In genomic region chr2:152007783-152008182, GRCm38 (mm10) we compare ENCODE assay signal across 8 mouse cellular contexts. TPM values are rescaled to one million over a fixed set of nuclear protein-coding genes. Genes with fewer than 3 reads are reported as not detected.
DNase-seq lines count a peak whose midpoint lies in the region; ATAC-seq and TF ChIP-seq lines count a peak whose summit lies in the region.

No protein-coding gene starts in this region.

- H3K4me3 ChIP-seq in heart, adult 2 months, result no peak overlapping the region
- no peak overlapping the region for H3K4me3 ChIP-seq in midbrain, postnatal 0 days (ENCODE audit: low read depth, low read length)
- no peak overlapping the region for H3K4me3 ChIP-seq in midbrain, embryonic 10.5 days
- no peak overlapping the region for H3K4me3 ChIP-seq in hindbrain, embryonic 10.5 days

- H3K9me3 ChIP-seq in midbrain, postnatal 0 days (ENCODE audit: low read length), result no peaks in the 10 kb centered on the region
- no peaks in the 10 kb centered on the region for H3K9me3 ChIP-seq in midbrain, embryonic 10.5 days (replicated peaks)
- no peaks in the 10 kb centered on the region for H3K9me3 ChIP-seq in hindbrain, embryonic 10.5 days

- H3K27ac ChIP-seq in heart, adult 2 months, result no peak overlapping the region
- H3K27ac ChIP-seq in midbrain, postnatal 0 days (ENCODE audit: low read depth, low read length), result no peak overlapping the region
- H3K27ac ChIP-seq in midbrain, embryonic 10.5 days (replicated peaks), result no peak overlapping the region
- no peak overlapping the region for H3K27ac ChIP-seq in hindbrain, embryonic 10.5 days

- no peak overlapping the region for H3K4me2 ChIP-seq in midbrain, postnatal 0 days (ENCODE audit: low read depth, low read length, poor library complexity, severe bottlenecking)

- TF ChIP-seq POLR2A in heart, adult 2 months (IDR thresholded peaks at IDR 0.05; ENCODE audit: insufficient read depth, low read depth, low read length), result no peak

- H3K27me3 ChIP-seq in heart, adult 2 months (ENCODE audit: control insufficient read depth, insufficient read depth, low read length), result no peaks in the 10 kb centered on the region
- H3K27me3 ChIP-seq in midbrain, postnatal 0 days (ENCODE audit: insufficient read depth, low read length), result no peaks in the 10 kb centered on the region
- no peaks in the 10 kb centered on the region for H3K27me3 ChIP-seq in midbrain, embryonic 10.5 days (ENCODE audit: low read depth, poor library complexity, severe bottlenecking)
- 0 out of 2 replicates have a peak, but pooled peaks cover under 1% of the 10 kb centered on the region for H3K27me3 ChIP-seq in hindbrain, embryonic 10.5 days (ENCODE audit: insufficient read depth, poor library complexity, severe bottlenecking)

- no peak overlapping the region for H3K9ac ChIP-seq in heart, adult 2 months (ENCODE audit: low read depth, low read length)
- no peak overlapping the region for H3K9ac ChIP-seq in midbrain, postnatal 0 days (replicated peaks; ENCODE audit: low read length, poor library complexity, severe bottlenecking)

- intact Hi-C loops in heart, adult 2 months (cut with DNase I), result no loop called here

- H3K4me1 ChIP-seq in heart, adult 2 months (ENCODE audit: control insufficient read depth, insufficient read depth, low read length), result peaks cover 5% of the 10 kb centered on the region
- peaks cover 8% of the 10 kb centered on the region; the same call in 1 of the 2 replicates for H3K4me1 ChIP-seq in midbrain, postnatal 0 days (ENCODE audit: insufficient read depth, low read length)
- peaks cover 5% of the 10 kb centered on the region; the same call in 1 of the 2 replicates for H3K4me1 ChIP-seq in midbrain, embryonic 10.5 days
- peaks cover 22% of the 10 kb centered on the region for H3K4me1 ChIP-seq in hindbrain, embryonic 10.5 days (replicated peaks)

- ATAC-seq in midbrain, postnatal 0 days (ENCODE audit: low FRiP score), result 0 out of 2 replicates have a peak, but pooled peaks have one; percentile 35

- DNase-seq in heart, adult 2 months, result peak in 1 of 2 experiments; percentile 49
- no peak for DNase-seq in heart, adult 18-20 months
- DNase-seq in midbrain, postnatal 0 days (ENCODE audit: low spot score), result no peak
- no peak for DNase-seq in midbrain, embryonic 10.5 days (ENCODE audit: low spot score)
- peak; percentile 43 for DNase-seq in adrenal gland, postnatal 25 days
- peak; percentile 46 for DNase-seq in right cerebral cortex, postnatal 14 days
- DNase-seq in hindbrain, embryonic 10.5 days (ENCODE audit: low spot score), result no peak
- no peak for DNase-seq in yolk sac, embryonic 10.5 days (ENCODE audit: low spot score)

- 62% methylated on average over 10 of the region's 10 CpGs for WGBS in heart, adult 2 months
- 61% methylated on average over 10 of the region's 10 CpGs for WGBS in midbrain, postnatal 0 days
- WGBS in midbrain, embryonic 10.5 days, result 71% methylated on average over 10 of the region's 10 CpGs
- 63% methylated on average over 10 of the region's 10 CpGs for WGBS in hindbrain, embryonic 10.5 days

- H3K36me3 ChIP-seq in heart, adult 2 months (ENCODE audit: control insufficient read depth, insufficient read depth, low read length), result no peaks in the 10 kb centered on the region
- H3K36me3 ChIP-seq in midbrain, postnatal 0 days (ENCODE audit: insufficient read depth, low read length), result no peaks in the 10 kb centered on the region
- no peaks in the 10 kb centered on the region for H3K36me3 ChIP-seq in midbrain, embryonic 10.5 days
- H3K36me3 ChIP-seq in hindbrain, embryonic 10.5 days, result no peaks in the 10 kb centered on the region

- peak; percentile 62 for TF ChIP-seq CTCF in heart, adult 2 months (IDR thresholded peaks at IDR 0.05)
- peak; percentile 76 for TF ChIP-seq CTCF in midbrain, postnatal 0 days (IDR thresholded peaks at IDR 0.05)

- no peaks in the 10 kb centered on the region for H3K79me2 ChIP-seq in heart, adult 2 months (replicated peaks; ENCODE audit: control insufficient read depth, insufficient read depth, low read length)

- TF ChIP-seq EP300 in heart, adult 2 months (IDR thresholded peaks at IDR 0.05; ENCODE audit: insufficient read depth, low read depth, low read length), result no peak

RNA-seq across cellular contexts. Expression of gene Slc52a3, which starts 11.5 kb away (rescaled TPM):
- total RNA-seq in heart, adult 2 months (2021), result 1 to 10 TPM; 1.8 to 3.4 TPM
- 2.5 and 2.8 TPM in 2 replicates for polyA plus RNA-seq in heart, adult 2 months (2012; rRNA removed)
- total RNA-seq in heart, adult 18-20 months (2021), result 1 to 10 TPM; 1.6 to 2.9 TPM
- 2.6 and 3.5 TPM in 2 replicates for total RNA-seq in midbrain, postnatal 0 days (2014; rRNA removed)
- 2.2 and 2.6 TPM in 2 replicates for polyA plus RNA-seq in midbrain, postnatal 0 days (2015; fragmentation: Nextera tagmentation; extraction: Ambion mirVana)
- polyA plus RNA-seq in midbrain, embryonic 10.5 days (2016; fragmentation: Nextera tagmentation; extraction: Ambion mirVana), result 0.81 and 0.87 TPM in 2 replicates
- total RNA-seq in adrenal gland, postnatal 25 days (2021), result 2.3 and 2.6 TPM in 2 replicates
- polyA plus RNA-seq in hindbrain, embryonic 10.5 days (2016; fragmentation: Nextera tagmentation; extraction: Ambion mirVana), result 0.90 and 1.3 TPM in 2 replicates

RNA-seq across cellular contexts. Expression of gene Fam110a, which starts 27.8 kb away (rescaled TPM):
- total RNA-seq in heart, adult 2 months (2021), result 1 to 10 TPM; 4.3 to 4.7 TPM
- 6.6 and 7.2 TPM in 2 replicates for polyA plus RNA-seq in heart, adult 2 months (2012; rRNA removed)
- total RNA-seq in heart, adult 18-20 months (2021), result 1 to 10 TPM; 3.4 to 3.7 TPM
- 25.9 and 28.7 TPM in 2 replicates for total RNA-seq in midbrain, postnatal 0 days (2014; rRNA removed)
- 36.1 and 43.5 TPM in 2 replicates for polyA plus RNA-seq in midbrain, postnatal 0 days (2015; fragmentation: Nextera tagmentation; extraction: Ambion mirVana)
- polyA plus RNA-seq in midbrain, embryonic 10.5 days (2016; fragmentation: Nextera tagmentation; extraction: Ambion mirVana), result 79.8 and 108 TPM in 2 replicates
- total RNA-seq in adrenal gland, postnatal 25 days (2021), result 8.8 and 12.7 TPM in 2 replicates
- polyA plus RNA-seq in hindbrain, embryonic 10.5 days (2016; fragmentation: Nextera tagmentation; extraction: Ambion mirVana), result 99.4 and 149 TPM in 2 replicates

Comparison
In these comparisons a context has a peak if more than half of its experiments do, and no peak if none do; other contexts are left out.
1. DNase-seq: peak in adrenal gland, postnatal 25 days (single experiment) and right cerebral cortex, postnatal 14 days (single experiment); none in heart, adult 18-20 months (0 of 2), midbrain, postnatal 0 days (single experiment), midbrain, embryonic 10.5 days (single experiment), hindbrain, embryonic 10.5 days (single experiment) and yolk sac, embryonic 10.5 days (single experiment).